Mouse (Mus musculus) cerebellum, adult 11-12 months (tissue): ENCODE results near the gene Unc5cl.
"Not testable (repeated sequence)": the region's sequence is repeated elsewhere in the genome, so short reads cannot be mapped to it uniquely, and the experiment has no call there.

ENCODE experiments used
- DNase-seq: peaks from one replicate; pipeline ENCODE4 v3.0.0; 2022

The Unc5cl gene

DNA sequence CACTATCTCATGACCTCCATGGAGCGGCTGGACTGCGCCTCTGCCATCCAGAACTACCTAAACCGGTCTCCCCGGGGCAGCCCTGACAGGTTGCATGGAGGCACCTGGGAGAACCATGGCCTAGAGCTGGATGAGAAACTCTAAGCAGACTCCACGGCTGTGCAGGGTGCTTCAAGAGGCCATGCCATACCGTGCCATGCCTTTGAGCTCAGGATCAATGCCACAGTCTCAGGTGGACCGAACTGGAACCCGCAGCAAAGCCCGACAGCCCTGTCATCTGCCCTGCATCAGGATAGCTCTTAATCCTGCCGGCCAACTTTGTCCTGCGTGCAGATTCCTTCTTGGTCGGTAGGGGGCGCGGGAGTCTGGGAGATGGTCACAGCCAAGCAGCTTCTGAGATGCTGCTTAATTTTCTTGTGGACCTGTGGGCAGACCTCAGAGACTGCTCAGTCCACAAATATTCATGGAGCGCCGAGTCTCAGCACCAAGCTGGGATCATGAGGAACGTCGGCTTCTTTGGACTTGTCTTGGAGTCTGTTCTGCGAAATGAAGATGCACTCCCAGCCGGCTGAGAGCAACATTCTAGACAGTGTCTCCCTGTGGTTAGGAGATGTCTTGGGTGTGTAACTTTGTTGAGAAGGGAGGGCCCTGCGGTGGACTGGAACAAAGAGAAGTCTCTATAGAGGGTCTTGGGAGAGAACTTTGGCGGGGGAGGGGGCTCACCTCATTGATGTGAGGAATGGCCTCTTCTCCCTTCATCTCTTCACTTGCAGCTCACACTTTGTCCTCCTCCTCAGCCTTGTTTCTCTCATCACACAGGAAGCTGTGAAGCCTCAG, 12.9 kb downstream of the Unc5cl start:
- DNase-seq = peak; percentile 79

DNA sequence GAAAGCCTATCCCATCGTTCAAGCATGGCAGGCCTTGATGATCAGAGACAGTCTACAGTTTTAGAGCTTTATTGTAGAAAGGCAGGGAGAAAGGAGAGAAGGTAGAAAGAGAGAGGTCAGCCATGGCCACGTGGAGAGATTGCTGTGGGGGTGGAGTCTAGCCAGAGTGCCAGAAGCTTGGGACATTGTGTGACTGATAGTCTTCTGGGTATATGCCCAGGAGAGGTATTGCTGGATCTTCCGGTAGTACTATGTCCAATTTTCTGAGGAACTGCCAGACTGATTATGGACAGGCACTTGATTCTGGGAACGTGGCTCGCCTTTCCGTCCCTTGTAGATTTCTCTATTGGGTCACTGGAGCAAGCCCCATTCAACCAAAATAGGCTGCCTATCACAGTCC, 19.6 kb downstream of the Unc5cl start:
- DNase-seq = not testable (repeated sequence)

DNA sequence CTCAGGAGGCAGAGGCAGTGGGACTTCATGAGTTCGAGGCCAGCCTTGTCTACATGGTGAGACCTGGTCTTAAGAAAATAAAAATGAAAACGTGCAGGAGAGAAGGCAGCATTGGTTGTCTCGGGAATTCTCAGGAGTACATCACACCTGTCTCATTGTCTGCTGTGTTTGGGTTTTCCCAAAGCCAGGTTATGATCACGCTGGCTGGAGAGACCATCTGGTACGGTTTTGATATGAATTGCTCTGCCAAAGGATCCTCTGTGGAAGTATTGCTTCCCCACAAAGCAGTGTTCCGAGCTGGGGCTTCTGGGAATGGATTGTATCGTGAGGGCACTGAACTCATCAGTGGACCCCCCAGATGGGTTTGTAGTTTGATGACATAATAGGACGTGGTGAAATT, 20.7 kb downstream of the Unc5cl start:
- DNase-seq = no peak

DNA sequence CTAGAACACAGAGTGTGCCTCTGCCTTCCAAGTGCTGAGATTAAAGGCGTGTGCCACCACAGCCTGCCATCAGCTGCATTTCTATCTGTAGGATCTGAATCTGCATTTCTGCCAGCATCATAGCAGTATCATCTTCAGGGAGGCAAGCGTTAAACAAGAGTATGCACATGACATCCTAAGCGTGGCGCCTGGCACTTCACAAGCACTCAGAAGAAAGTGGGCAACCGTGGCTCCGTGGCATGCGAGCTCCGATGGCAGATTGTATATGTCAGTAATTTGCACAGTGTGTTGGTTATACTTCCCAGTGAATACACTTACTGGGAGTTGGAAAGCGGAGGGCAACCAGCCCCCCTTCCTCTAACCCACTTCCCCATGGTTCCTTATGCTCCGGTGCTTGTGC, 25.3 kb downstream of the Unc5cl start:
- no peak for DNase-seq

DNA sequence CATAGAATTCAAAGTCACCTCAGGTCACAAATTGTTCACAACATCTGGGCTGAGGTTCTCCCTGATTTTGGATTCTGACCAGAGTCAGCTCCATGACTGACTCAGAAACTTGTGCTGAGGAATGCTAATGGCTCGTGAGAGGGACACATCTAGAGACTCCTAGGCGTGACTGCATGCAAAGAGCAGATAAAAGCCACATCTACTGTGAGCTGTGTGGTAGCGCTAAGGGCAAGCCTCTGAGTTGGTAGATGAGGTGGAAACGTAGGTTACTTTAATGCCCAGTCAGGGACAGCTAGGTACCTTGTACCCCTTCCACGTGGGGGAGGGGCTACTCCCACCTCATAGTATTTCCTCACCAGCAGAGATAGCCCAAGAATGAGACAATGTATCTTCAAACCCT, 29.1 kb downstream of the Unc5cl start:
- DNase-seq = no peak

DNA sequence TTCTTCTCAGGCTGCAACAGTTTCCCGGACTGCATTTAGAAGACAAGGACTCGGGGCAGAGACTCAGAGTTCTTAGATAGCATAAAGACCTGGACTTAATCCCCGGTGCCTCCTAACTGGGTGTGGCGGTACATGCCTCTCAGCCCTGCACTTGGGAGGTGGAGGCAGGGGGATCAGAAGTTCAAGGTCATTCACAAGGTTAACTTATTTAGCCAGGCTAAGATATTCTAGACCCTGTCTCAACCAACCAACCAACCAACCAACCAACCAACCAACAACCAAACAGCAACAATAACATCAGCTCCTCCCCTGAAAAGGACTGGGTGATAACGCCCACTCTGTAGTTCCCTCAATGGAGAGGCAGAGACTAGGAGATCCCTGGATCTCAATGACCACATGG, 29.5 kb downstream of the Unc5cl start:
- DNase-seq = no peak

DNA sequence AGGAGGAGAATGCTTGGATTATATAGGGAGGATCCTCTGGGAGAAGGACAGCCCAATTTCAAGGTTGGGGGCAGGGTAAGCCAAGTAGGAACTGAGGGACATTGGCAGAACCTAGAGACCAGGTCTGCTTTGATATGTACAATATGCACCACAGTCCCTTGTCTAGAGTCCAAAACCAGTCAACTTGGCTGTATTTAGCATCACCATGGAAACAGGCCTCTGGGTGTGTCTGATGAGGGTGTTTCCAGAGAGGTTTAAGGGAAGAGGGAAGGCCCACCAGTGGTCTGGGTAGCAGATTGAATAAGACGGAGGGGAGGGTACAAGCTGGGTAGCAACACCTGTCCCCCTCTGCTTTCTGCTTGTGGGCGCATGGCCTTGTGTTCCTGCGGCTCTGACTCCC, 34.8 kb downstream of the Unc5cl start:
- no peak for DNase-seq

DNA sequence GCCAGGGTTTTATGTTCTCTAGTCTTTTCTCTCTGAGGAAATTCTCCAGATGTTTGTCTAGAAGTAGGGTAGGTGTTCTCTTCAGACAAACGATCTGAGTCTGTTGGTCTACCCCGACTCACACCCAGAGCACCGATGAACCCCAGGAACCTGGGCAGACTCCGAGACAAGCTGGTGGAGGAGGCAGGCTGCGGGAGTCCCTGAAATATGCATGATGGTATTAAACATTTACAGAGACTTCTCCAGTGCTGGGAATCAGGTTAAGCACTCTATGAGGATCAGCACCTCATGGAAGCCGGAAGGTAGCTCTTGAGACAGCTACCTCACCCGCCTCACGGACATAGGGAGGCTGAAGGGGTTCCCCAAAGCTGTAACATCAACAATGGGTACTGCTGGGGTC, 37.9 kb downstream of the Unc5cl start:
- DNase-seq = no peak

DNA sequence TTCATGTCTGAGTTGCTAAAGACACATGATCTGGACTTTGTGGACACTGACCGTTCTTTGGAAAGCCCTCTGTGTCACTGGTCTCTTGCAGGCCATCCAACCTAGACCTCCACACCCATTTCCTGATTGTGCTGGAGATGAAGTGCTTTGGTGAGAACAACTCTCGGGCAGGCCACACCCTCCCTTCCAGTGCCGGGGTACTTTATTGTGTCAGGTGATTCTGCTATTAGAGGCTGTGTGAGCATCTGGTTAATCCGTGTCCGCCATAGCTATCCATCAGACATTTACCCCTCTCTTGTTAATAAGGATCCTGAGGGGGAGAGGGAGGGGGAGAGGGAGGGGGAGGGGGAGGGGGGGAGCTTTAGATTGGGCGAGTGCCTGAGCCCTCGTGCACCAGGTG, 38.9 kb downstream of the Unc5cl start:
- DNase-seq = no peak

DNA sequence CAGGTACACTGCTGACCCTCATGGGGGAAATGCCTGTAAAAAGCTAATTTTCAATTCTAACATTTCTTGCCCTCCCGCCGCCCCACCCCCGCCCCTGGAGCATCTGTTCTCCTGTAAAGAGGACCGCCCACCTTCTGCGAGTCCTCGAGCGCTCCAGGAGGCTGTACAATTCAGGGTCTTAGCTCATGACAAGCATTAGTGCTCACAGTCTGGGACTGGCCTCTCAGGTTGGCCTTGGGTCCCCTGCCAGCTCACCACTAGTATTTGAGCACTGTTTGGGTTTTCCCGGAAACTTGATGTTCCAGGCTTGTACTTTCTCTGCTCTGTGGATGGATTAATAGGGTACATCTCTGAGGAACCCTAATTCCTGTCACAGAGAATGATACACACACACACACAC, 39.3 kb downstream of the Unc5cl start:
- no peak for DNase-seq

DNA sequence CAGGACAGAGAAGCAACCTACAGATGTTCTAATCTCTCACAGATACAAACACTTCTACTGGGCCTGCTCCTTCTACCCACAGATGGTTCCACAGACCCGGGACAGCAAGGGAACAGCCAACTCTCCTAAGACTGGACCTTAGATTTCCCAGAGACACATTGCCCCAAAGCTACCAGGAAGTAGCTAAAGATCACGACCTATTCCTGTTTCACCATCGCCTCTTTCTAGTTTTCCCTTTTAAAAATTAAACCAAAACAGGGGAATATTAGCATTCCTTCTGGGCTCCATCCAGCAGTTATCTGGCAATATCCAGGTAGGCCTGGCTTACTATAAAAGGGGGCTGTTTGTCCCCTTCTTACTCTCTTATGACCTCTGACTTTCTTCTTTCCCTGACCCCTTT, 43.3 kb downstream of the Unc5cl start:
- DNase-seq = no peak

DNA sequence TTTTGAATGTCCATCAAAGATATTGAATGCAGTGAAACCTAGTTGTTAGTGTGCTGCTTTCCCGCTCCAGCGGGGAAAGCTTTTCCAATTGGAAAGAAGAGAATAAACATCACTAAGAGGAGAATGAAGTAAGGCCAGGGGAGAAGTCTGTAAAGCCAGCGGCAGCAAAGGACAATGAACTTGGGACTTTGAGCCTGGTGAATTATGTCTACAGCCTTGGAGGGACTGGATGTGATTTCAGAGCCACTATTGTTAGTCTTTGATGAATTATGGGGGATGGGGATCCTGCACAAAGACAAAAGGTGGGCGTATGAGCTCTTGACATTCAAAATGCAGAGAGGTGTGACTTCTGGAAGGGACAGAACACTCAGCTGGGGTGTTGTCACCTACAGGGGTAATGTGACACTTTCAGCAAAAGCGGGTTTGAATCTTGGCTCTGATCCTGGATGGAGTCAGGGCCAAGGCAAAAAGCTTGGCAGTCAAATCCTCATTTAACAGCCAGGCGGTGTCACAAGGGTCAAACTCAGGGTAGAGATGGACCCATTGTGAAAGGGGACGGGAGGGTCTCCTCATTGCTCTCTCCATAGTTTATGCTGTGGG, 46.2 kb downstream of the Unc5cl start:
- no peak for DNase-seq

DNA sequence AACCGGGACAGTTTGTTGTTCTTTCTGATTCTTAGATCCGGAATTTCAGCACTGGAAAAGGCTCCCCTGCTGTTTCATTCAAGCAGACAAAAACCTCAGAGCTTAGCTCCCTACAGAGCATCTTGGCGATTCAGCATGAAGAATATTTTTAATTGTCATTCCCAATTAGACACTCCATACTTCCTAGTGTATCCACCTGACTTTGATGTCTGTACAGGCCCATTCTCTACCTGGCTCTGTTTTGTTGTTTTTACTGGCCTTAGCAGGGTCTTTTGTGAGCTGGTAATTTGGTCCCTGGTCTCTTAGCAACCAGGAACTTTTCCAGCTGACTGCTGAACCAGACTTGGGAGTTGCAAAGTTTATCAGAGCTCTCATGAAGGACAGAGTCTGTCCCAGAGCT, 50.3 kb downstream of the Unc5cl start:
- no peak for DNase-seq

DNA sequence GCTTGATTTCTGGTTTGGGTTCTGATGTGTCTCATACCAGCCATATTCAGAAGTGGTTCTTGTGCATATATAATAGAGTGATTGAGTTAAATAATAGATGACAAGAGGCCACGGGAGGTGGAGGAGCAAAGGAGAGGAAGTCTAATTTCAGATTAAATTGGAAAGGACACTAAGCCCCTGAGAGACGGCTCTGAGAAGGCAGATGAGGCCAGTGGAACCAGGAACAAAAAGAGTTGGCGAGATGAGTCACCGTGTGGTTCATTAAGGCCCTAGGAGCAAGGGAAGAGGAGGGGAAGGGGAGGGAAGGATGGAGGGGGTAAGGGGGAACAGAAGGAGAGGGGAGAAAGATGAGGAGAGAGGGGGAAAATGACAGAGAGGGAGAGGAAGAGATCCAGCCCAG, 52.3 kb downstream of the Unc5cl start:
- DNase-seq = no peak

DNA sequence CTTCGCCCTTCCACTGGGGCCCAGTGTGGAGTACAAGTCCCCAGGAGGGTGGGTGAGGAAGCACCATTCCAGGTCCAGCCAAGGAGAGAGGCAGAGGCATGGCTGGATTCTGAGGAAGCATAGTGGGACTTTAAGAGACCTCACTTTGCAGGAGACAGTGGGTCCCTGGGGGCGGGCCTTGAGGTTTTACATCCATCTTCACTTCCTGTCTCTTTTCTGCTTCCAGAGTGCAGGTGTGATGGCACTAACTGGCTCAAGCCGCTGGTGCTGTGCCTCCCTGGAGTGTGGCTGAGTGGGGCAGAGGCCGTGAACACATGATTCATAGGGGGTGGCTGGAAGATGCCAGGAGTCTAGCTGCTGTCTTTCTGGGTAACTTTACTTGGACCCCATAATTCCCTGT, 54.9 kb downstream of the Unc5cl start:
- DNase-seq = no peak

DNA sequence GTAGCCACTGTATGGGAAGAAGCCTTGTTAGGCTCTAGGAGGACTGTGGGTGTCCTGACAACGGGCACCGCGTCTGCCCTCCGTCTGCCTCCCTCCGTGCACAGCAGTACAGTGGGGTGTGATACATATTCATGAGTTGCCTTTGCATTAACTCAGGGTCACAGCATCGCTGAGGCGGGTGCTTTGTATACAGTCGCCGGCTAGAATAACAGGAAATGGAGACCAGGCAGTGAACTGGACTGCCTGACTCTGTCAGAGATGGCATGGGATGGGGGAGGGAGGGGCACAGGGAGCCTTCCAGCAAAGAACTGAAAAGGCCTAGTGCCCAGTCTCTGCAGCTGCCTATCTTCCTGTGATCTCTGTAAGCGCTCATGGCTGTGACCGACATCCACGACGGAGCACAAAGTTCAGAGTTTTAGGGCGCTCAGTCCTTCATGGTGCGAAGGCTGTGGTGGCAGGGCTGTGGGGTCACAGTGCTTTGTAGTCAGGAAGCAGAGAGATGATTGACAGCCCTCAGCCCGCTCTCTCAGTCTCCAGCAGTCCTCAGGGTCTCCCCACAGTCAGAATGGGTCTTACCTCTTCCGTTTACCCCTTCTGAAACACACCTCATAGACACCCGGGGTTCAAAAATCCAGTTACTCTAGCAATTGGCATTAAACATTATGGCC, 58.0 kb downstream of the Unc5cl start:
- no peak for DNase-seq

DNA sequence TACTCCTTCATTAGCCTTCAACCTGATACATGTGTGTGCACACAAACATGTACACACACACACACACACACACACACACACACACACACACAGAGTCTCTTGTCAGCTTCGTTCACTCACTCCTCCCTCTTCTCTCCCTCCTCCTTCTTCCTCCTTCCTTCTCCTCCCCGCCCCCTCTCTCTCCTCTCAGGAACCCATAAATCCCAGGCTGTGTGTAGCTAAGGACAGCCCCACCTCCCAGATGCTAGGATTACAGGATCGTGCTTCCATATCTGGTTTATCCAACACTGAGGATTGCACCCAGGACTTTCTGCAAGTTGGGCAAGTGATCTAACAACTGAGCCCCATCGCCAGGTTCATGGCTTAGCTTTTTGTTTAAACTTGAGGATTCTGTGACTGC, 59.9 kb downstream of the Unc5cl start:
- no peak for DNase-seq

DNA sequence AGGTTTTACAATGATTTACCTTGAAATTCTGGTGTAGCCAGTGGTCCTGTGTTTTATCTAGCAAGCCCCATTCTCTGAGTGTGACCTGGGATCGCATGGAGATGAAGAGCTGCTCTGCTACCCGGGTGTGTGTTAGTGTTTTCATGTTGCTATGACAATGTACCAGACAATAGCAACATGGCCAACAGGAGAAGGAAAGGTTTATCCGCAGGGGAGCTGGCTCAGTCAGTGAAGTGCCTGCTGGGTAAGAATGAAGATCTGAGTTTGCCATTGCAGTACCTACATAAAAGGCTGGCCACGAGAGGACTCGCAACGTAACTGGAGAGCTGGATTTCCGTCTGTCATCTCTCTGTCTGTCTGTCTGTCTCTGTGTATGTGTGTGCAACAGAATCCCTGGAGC, 64.3 kb downstream of the Unc5cl start:
- peak; percentile 34 for DNase-seq

DNA sequence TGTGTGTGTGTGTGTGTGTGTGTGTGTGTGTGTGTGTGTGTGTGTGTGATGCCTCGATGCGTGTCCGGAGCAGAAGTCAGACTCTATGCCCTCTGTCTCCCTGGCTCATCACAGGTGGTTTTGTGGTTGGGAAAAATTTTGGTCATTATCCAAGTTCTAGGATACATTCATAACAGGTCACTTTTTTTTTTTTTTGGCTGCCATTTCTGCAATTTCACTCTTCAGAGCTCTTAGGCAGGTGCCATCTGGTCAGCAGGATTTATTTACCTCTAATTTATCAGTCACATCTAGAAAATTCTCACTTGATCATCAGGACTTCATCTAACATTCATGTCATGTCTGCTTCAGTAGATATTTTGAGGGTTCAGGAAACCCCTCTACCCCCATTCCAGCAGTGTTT, 65.7 kb downstream of the Unc5cl start:
- DNase-seq = peak; percentile 54

DNA sequence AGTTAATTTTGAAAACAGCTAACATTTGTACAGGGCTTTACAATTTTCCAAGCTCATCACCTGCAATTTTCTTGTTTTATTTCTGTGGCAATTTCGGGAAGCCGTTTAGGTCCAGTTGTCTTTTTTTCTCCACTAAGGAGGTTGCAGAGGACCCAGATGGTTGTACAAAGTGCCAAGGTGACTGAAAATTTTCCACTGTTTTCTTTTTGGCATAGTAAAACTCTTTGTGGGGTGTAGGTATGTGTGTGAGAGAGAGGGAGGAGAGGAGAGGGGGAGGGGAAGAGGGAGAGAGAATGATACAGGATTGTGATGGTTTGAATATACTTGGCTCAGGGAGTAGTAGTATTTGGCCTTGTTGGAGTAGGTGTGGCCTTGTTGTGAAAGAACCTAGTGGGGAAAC, 68.4 kb downstream of the Unc5cl start:
- no peak for DNase-seq

DNA sequence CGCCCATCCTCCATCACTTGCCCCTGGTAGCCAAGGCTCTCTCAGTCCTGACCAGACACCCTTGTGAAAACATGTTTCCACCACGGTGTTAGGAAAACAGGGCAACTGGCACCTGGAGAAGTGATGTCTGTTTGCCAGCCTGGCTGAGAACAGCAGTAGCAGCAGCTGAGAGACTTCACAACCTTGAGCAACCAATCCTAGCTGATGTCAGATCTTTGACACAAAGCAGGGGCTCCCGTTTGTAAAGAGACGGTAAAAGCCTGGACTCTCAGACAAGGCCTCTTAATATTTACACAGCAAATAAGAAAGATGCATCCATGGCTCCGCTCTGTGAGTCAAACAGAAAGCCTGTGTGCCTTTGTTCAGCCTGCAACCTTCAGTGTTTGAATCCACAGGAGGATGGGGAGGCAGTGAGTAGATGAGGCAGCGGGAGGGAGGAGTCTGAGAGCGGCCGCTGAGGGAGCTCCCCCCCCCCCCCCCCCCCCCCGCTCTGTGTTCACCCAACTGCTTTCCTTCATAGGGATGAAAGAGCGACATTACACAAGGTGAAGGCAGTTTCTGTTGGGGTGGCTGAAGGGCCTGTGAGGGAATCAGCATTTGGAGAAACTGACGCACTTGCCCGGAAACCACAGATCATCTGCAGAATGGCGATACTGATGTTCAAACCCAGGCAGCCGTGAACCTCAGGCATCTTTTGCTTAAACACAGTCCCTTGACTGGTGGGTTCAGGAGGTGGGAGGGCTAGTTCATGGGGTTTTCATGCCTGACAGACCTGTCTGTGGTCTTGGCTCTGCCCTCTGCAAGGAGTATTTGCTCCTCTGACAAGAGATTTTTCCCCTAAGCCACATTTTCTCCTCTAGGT, 79.4 kb downstream of the Unc5cl start:
- no peak for DNase-seq

DNA sequence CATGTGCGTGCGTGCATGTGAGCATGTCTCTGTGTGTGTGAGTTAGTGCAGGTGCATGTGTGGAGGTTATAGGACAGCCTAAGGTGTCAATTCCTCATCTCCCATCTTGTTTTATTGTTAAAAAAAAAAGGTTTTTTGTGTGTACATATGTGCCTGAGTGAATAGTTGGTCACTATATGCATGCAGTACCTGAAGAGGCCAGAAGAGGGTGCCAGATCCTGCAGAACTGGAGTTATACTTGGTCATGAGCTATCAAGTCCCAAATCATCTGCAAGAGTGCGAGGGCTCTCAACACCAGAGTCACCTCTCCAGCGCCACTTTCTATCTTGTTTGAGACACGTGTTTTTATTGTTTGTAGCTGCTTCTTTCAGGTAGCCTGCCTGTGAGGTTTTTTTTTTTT, 83.6 kb downstream of the Unc5cl start:
- no peak for DNase-seq

DNA sequence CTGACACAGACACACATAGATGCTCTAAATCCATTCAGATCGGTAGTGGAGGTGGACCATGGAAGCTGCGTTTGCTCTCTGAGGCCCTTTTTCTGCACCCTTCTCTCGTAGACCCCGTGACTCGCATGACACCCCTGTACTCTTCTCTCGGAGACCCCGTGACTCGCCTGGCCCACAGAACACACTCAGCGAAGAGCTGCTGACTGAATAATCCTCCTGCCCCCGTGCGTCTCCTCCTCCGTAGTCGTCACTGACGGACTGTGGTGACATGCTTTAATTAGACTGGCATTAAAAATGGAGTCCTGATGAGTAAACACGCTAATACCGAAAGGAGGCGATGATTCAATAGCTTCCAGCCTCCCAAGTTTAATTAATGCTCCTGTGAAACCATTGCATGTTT, 84.6 kb downstream of the Unc5cl start:
- no peak for DNase-seq
